Mouse (Mus musculus): ENCODE measurements around the gene Pdzd2.

The Pdzd2 gene

GRCm38 (mm10) chr15:12626930-12627329, 112.8 kb downstream of the Pdzd2 start:
- DNase-seq (ENCODE audit: extremely low read depth, low read depth, low spot score), result no peak

- DNase-seq (ENCODE audit: extremely low read depth, low read depth, low spot score), result no peak
Observed at GRCm38 (mm10) chr15:12626166-12626565, 113.6 kb downstream of the Pdzd2 start.

GRCm38 (mm10) chr15:12625524-12625923, 114.2 kb downstream of the Pdzd2 start:
- DNase-seq (ENCODE audit: extremely low read depth, low read depth, low spot score), result no peak

GRCm38 (mm10) chr15:12623521-12623920, 116.2 kb downstream of the Pdzd2 start:
- DNase-seq (ENCODE audit: extremely low read depth, low read depth, low spot score), result no peak

- no peak for DNase-seq (ENCODE audit: extremely low read depth, low read depth, low spot score)
Observed at GRCm38 (mm10) chr15:12622701-12623100, 117.0 kb downstream of the Pdzd2 start.

- DNase-seq (ENCODE audit: extremely low read depth, low read depth, low spot score), result no peak
Observed at GRCm38 (mm10) chr15:12622093-12622643, 117.6 kb downstream of the Pdzd2 start.

GRCm38 (mm10) chr15:12619273-12619672, 120.5 kb downstream of the Pdzd2 start:
- no peak for DNase-seq (ENCODE audit: extremely low read depth, low read depth, low spot score)

GRCm38 (mm10) chr15:12617651-12618050, 122.1 kb downstream of the Pdzd2 start:
- no peak for DNase-seq (ENCODE audit: extremely low read depth, low read depth, low spot score)

GRCm38 (mm10) chr15:12617220-12617619, 122.5 kb downstream of the Pdzd2 start:
- DNase-seq (ENCODE audit: extremely low read depth, low read depth, low spot score), result no peak

GRCm38 (mm10) chr15:12614944-12615878, 124.5 kb downstream of the Pdzd2 start:
- DNase-seq (ENCODE audit: extremely low read depth, low read depth, low spot score), result no peak

- no peak for DNase-seq (ENCODE audit: extremely low read depth, low read depth, low spot score)
Observed at GRCm38 (mm10) chr15:12614011-12614410, 125.7 kb downstream of the Pdzd2 start.

GRCm38 (mm10) chr15:12612944-12613675, 126.6 kb downstream of the Pdzd2 start:
- DNase-seq (ENCODE audit: extremely low read depth, low read depth, low spot score), result no peak

- DNase-seq (ENCODE audit: extremely low read depth, low read depth, low spot score), result peak; percentile 65
Observed at GRCm38 (mm10) chr15:12608090-12608489, 131.6 kb downstream of the Pdzd2 start.

- no peak for DNase-seq (ENCODE audit: extremely low read depth, low read depth, low spot score)
Observed at GRCm38 (mm10) chr15:12606306-12606705, 133.4 kb downstream of the Pdzd2 start.

GRCm38 (mm10) chr15:12605239-12605993, 134.3 kb downstream of the Pdzd2 start:
- no peak for DNase-seq (ENCODE audit: extremely low read depth, low read depth, low spot score)

- no peak for DNase-seq (ENCODE audit: extremely low read depth, low read depth, low spot score)
Observed at GRCm38 (mm10) chr15:12603674-12604073, 136.1 kb downstream of the Pdzd2 start.

- DNase-seq (ENCODE audit: extremely low read depth, low read depth, low spot score), result no peak
Observed at GRCm38 (mm10) chr15:12593094-12593493, 146.6 kb downstream of the Pdzd2 start.

- DNase-seq (ENCODE audit: extremely low read depth, low read depth, low spot score), result no peak
Observed at GRCm38 (mm10) chr15:12592628-12593027, 147.1 kb downstream of the Pdzd2 start.

- no peak for DNase-seq (ENCODE audit: extremely low read depth, low read depth, low spot score)
Observed at GRCm38 (mm10) chr15:12588661-12589060, 151.1 kb downstream of the Pdzd2 start.

GRCm38 (mm10) chr15:12586852-12587424, 152.8 kb downstream of the Pdzd2 start:
- DNase-seq (ENCODE audit: extremely low read depth, low read depth, low spot score), result no peak

- DNase-seq (ENCODE audit: extremely low read depth, low read depth, low spot score), result no peak
Observed at GRCm38 (mm10) chr15:12586154-12586553, 153.6 kb downstream of the Pdzd2 start.

Data from fat pad, adult 2 months (tissue).